Mouse (Mus musculus): ENCODE measurements around the gene Ddx49. TPM values are rescaled to one million over a fixed set of nuclear protein-coding genes. Genes with fewer than 3 reads are reported as not detected.

Gene Ddx49
- polyA plus RNA-seq, 1 experiment from 2014 or later = 58.9 TPM

DNA sequence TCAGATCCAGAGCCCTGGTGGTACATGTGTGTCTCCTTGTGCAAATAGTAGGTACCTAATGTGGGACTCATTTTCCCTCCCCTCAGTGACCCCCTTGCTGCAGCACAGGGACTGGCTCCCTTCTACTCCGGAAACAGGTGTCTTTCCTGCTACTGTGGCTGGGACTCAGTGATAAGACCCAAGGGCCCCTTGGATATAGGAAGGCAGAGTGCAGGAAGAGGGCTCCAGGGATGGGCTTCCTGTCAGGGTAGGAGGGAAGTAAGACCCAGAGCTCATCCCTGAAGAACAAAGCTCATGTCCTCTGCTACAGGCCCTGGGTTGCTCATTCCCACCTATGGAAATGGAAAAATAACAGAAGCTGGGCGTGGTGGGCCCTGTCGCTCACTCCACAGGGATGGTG, 25.8 kb downstream of the Ddx49 start:
- no peaks in the 10 kb centered on the region for H3K27me3 ChIP-seq (ENCODE audit: low read depth, poor library complexity, severe bottlenecking)
- H3K27ac ChIP-seq = no peak overlapping the region
- H3K36me3 ChIP-seq = no peaks in the 10 kb centered on the region
- no peaks in the 10 kb centered on the region for H3K9me3 ChIP-seq (replicated peaks)
- no peak overlapping the region for H3K4me3 ChIP-seq
- peaks cover 40% of the 10 kb centered on the region for H3K4me1 ChIP-seq
- 93% methylated on average over 3 of the region's 3 CpGs for WGBS
- no peak for DNase-seq (ENCODE audit: low spot score)

- peaks cover 26% of the 10 kb centered on the region for H3K4me1 ChIP-seq
- no peaks in the 10 kb centered on the region for H3K27me3 ChIP-seq (ENCODE audit: low read depth, poor library complexity, severe bottlenecking)
- no peaks in the 10 kb centered on the region for H3K9me3 ChIP-seq (replicated peaks)
- H3K4me3 ChIP-seq = no peak overlapping the region
- no peaks in the 10 kb centered on the region for H3K36me3 ChIP-seq
- H3K27ac ChIP-seq = no peak overlapping the region
- DNase-seq (ENCODE audit: low spot score) = no peak
Measured at GRCm38 (mm10) chr8:70274350-70274749, 27.9 kb downstream of the Ddx49 start.

DNA sequence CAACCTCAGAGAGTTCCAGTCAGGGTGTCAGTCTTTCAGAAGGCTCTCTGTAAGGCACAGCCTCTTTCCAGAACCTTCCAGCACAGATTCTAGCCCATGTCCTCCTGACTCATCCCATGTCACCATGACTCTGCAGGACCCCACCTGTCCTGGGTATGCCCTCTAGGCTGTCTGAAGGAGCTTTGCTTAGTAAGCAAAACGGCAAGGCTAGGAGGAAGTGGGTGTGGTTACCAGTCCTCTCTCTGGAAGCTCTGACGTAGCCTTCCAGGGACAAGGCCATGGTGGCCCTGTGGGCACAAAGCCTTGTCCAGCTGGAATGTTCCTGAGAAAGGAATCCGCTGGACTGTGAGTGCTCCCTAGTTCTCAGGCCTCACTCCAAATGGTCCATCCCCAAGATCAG, 29.3 kb downstream of the Ddx49 start:
- no peak overlapping the region for H3K4me3 ChIP-seq
- no peak overlapping the region for H3K27ac ChIP-seq
- H3K4me1 ChIP-seq = peaks cover 16% of the 10 kb centered on the region
- no peaks in the 10 kb centered on the region for H3K27me3 ChIP-seq (ENCODE audit: low read depth, poor library complexity, severe bottlenecking)
- no peaks in the 10 kb centered on the region for H3K36me3 ChIP-seq
- WGBS = 57% methylated on average over 3 of the region's 3 CpGs
- H3K9me3 ChIP-seq (replicated peaks) = no peaks in the 10 kb centered on the region
- no peak for DNase-seq (ENCODE audit: low spot score)

- no peak for DNase-seq (ENCODE audit: low spot score)
- Histone ChIP-seq H3K4me1 (peaks cover 12% of the 10 kb centered on the region), H3K4me3 (no peak overlapping the region), H3K27ac (0 out of 2 replicates have a peak overlapping the region, but pooled peaks have one; percentile 8), H3K36me3 (peaks cover 23% of the 10 kb centered on the region), H3K27me3 (ENCODE audit: low read depth, poor library complexity, severe bottlenecking) (no peaks in the 10 kb centered on the region), H3K9me3 (replicated peaks) (no peaks in the 10 kb centered on the region)
- WGBS = 60% methylated on average over 11 of the region's 11 CpGs
Measured at GRCm38 (mm10) chr8:70268799-70269565, 33.3 kb downstream of the Ddx49 start.

DNA sequence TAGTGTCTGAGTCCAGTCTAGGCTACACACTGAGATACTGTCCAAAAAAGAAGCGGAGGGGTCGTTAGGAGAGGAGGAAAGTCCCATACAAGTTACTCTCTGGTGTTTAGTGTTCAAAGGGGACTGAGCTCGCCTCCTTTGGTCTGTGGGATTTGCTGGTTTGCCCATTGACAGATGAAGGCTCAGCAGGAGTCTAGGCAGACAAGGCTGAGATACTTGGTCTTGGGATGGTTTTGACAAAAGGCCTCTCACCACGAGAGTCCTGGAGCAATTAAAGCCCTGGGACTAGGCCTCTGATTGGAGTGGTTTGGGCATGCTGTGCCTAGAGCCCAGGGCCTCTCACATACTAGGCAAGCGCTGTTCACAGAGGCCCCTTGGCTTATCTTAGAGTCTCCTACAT, 34.0 kb downstream of the Ddx49 start:
- Histone ChIP-seq H3K4me3 (no peak overlapping the region), H3K9me3 (replicated peaks) (no peaks in the 10 kb centered on the region), H3K27me3 (ENCODE audit: low read depth, poor library complexity, severe bottlenecking) (no peaks in the 10 kb centered on the region), H3K36me3 (peaks cover 30% of the 10 kb centered on the region), H3K27ac (0 out of 2 replicates have a peak overlapping the region, but pooled peaks have one; percentile 8), H3K4me1 (peaks cover 12% of the 10 kb centered on the region)
- DNase-seq (ENCODE audit: low spot score) = no peak
- 65% methylated on average over 5 of the region's 5 CpGs for WGBS

DNA sequence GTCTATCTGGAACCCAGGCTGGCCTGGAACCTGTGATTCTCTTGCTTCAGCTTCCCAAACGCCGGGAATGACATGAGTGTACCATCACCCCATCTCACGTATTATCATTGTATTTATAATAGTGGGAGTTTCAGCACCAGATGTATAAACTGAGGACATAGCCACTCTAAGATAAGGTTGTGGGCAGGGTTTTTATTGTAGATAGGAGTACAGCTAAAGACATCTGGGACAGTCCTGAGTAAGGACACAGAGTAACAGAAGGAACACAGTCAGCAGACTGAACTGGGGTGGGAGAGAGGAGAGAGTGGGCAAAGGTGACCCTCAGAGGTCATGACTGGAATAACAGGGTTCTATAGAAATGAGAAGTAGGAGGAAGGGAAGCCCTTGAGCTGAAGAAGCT, 34.6 kb downstream of the Ddx49 start:
- H3K4me3 ChIP-seq = no peak overlapping the region

GRCm38 (mm10) chr8:70259043-70259442, 43.2 kb downstream of the Ddx49 start:
- no peaks in the 10 kb centered on the region for H3K9me3 ChIP-seq (replicated peaks)
- no peak overlapping the region for H3K4me3 ChIP-seq
- no peaks in the 10 kb centered on the region for H3K4me1 ChIP-seq
- 86% methylated on average over 2 of the region's 2 CpGs for WGBS
- DNase-seq (ENCODE audit: low spot score) = no peak
- H3K27ac ChIP-seq = no peak overlapping the region
- peaks cover 100% of the 10 kb centered on the region for H3K36me3 ChIP-seq
- H3K27me3 ChIP-seq (ENCODE audit: low read depth, poor library complexity, severe bottlenecking) = no peaks in the 10 kb centered on the region

More for the DNA sequence above, 34.6 kb downstream of the Ddx49 start:
- no peak overlapping the region for H3K27ac ChIP-seq
- no peaks in the 10 kb centered on the region for H3K9me3 ChIP-seq (replicated peaks)
- no peak for DNase-seq (ENCODE audit: low spot score)
- peaks cover 7% of the 10 kb centered on the region for H3K4me1 ChIP-seq
- H3K36me3 ChIP-seq = peaks cover 36% of the 10 kb centered on the region
- WGBS = 87% methylated on average over 3 of the region's 3 CpGs
- H3K27me3 ChIP-seq (ENCODE audit: low read depth, poor library complexity, severe bottlenecking) = no peaks in the 10 kb centered on the region

DNA sequence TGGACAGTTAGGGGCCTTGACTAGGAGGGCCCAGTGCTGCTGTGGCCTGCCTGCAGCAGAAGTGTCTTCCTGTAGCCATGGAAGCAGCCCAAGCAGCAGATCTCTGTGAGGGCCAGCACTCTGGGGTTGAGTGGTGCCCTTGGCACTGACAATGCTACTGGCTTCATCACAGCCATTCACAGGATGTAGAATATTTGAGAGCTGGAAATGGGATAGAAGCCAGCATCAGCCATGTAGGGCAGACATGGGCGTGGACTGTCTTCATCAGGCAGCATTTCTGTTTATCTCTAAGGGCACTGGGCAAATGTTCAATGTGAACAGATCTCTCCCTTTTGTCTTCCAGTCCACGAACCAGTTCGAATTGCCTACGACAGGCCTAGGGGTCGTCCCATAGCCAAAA, 43.7 kb downstream of the Ddx49 start:
- no peak overlapping the region for H3K27ac ChIP-seq
- H3K9me3 ChIP-seq (replicated peaks) = no peaks in the 10 kb centered on the region
- H3K27me3 ChIP-seq (ENCODE audit: low read depth, poor library complexity, severe bottlenecking) = no peaks in the 10 kb centered on the region
- H3K4me3 ChIP-seq = no peak overlapping the region
- WGBS = 92% methylated on average over 5 of the region's 5 CpGs
- H3K36me3 ChIP-seq = peaks cover 100% of the 10 kb centered on the region
- no peaks in the 10 kb centered on the region for H3K4me1 ChIP-seq
- no peak for DNase-seq (ENCODE audit: low spot score)

- no peak for DNase-seq (ENCODE audit: low spot score)
- WGBS = 92% methylated on average over 3 of the region's 3 CpGs
- no peak overlapping the region for H3K4me3 ChIP-seq
Measured at GRCm38 (mm10) chr8:70257456-70257855, 44.8 kb downstream of the Ddx49 start.

GRCm38 (mm10) chr8:70254628-70255027, 47.7 kb downstream of the Ddx49 start:
- Histone ChIP-seq H3K4me3 (no peak overlapping the region), H3K36me3 (peaks cover 100% of the 10 kb centered on the region), H3K27me3 (ENCODE audit: low read depth, poor library complexity, severe bottlenecking) (no peaks in the 10 kb centered on the region), H3K9me3 (replicated peaks) (no peaks in the 10 kb centered on the region), H3K27ac (no peak overlapping the region), H3K4me1 (no peaks in the 10 kb centered on the region)
- no peak for DNase-seq (ENCODE audit: low spot score)
- 90% methylated on average over 1 of the region's 1 CpGs for WGBS

More at GRCm38 (mm10) chr8:70257456-70257855, 44.8 kb downstream of the Ddx49 start:
- Histone ChIP-seq H3K27ac (no peak overlapping the region), H3K9me3 (replicated peaks) (no peaks in the 10 kb centered on the region), H3K4me1 (no peaks in the 10 kb centered on the region), H3K27me3 (ENCODE audit: low read depth, poor library complexity, severe bottlenecking) (no peaks in the 10 kb centered on the region), H3K36me3 (peaks cover 100% of the 10 kb centered on the region)

GRCm38 (mm10) chr8:70247841-70248240, 54.4 kb downstream of the Ddx49 start:
- no peak overlapping the region for H3K4me3 ChIP-seq
- H3K36me3 ChIP-seq = peaks cover 97% of the 10 kb centered on the region
- WGBS = 96% methylated on average over 3 of the region's 3 CpGs
- no peaks in the 10 kb centered on the region for H3K4me1 ChIP-seq
- DNase-seq (ENCODE audit: low spot score) = no peak
- no peaks in the 10 kb centered on the region for H3K27me3 ChIP-seq (ENCODE audit: low read depth, poor library complexity, severe bottlenecking)
- H3K27ac ChIP-seq = no peak overlapping the region
- H3K9me3 ChIP-seq (replicated peaks) = no peaks in the 10 kb centered on the region

- WGBS = 95% methylated on average over 6 of the region's 6 CpGs
- DNase-seq (ENCODE audit: low spot score) = no peak
- no peaks in the 10 kb centered on the region for H3K9me3 ChIP-seq (replicated peaks)
- H3K27ac ChIP-seq = no peak overlapping the region
- H3K36me3 ChIP-seq = peaks cover 97% of the 10 kb centered on the region
- H3K4me3 ChIP-seq = no peak overlapping the region
- H3K27me3 ChIP-seq (ENCODE audit: low read depth, poor library complexity, severe bottlenecking) = no peaks in the 10 kb centered on the region
- no peaks in the 10 kb centered on the region for H3K4me1 ChIP-seq
Measured at GRCm38 (mm10) chr8:70246622-70247021, 55.7 kb downstream of the Ddx49 start.
